Mouse (Mus musculus) neural tube, embryonic 13.5 days (tissue): ENCODE results near the gene AC131692.1. TPM values are rescaled to one million over a fixed set of nuclear protein-coding genes. Genes with fewer than 3 reads are reported as not detected.
"Not testable (repeated sequence)": the region's sequence is repeated elsewhere in the genome, so short reads cannot be mapped to it uniquely, and the experiment has no call there.

Experiments
- ATAC-seq: fragments of 200-750 bp; cut with Nextera tagmentation; 2 replicates; pipeline ENCODE4 v1.8.0; 2017; ENCODE audit warnings: low read depth, mild to moderate bottlenecking, moderate TSS enrichment, moderate library complexity
- H3K27ac ChIP-seq: fragments of 300-500 bp; sonication (generic); replicated peaks from 2 replicates; pipeline ENCODE4 v1.5.1; 2015; ENCODE audit warnings: moderate library complexity, mild to moderate bottlenecking, inconsistent platforms
- H3K27me3 ChIP-seq: fragments of 300-500 bp; sonication (generic); 2 replicates; pipeline ENCODE4 v1.6.1; 2015; ENCODE audit warnings: mild to moderate bottlenecking, inconsistent platforms
- H3K36me3 ChIP-seq: fragments of 300-500 bp; sonication (generic); 2 replicates; pipeline ENCODE4 v1.6.1; 2015; ENCODE audit warnings: mild to moderate bottlenecking, inconsistent platforms
- H3K4me1 ChIP-seq: fragments of 300-500 bp; sonication (generic); replicated peaks from 2 replicates; pipeline ENCODE4 v1.6.1; 2015; ENCODE audit warnings: inconsistent platforms
- H3K4me2 ChIP-seq: fragments of 300-500 bp; sonication (generic); 2 replicates; pipeline ENCODE4 v1.6.1; 2015; ENCODE audit warnings: inconsistent platforms, mild to moderate bottlenecking, moderate library complexity
- H3K4me3 ChIP-seq: fragments of 300-500 bp; sonication (generic); 2 replicates; pipeline ENCODE4 v1.5.1; 2015; ENCODE audit warnings: mild to moderate bottlenecking, inconsistent platforms
- H3K9ac ChIP-seq: fragments of 300-500 bp; sonication (generic); 2 replicates; pipeline ENCODE4 v1.6.1; 2015; ENCODE audit warnings: moderate library complexity, mild to moderate bottlenecking, inconsistent platforms
- H3K9me3 ChIP-seq: fragments of 300-500 bp; sonication (generic); 2 replicates; pipeline ENCODE4 v1.6.1; 2016; ENCODE audit warnings: inconsistent platforms
- WGBS: fragments of 180-500 bp; shearing (Covaris S2); methylation state at CpG from one replicate; pipeline ENCODE4 v1.1.7; 2015; 5-methylcytosine and 5-hydroxymethylcytosine counted together
- polyA plus RNA-seq: library from polyadenylated mRNA; unstranded; fragments of >200 nt; fragmentation: Nextera tagmentation; extraction: Ambion mirVana; gene quantifications from 2 replicates; pipeline ENCODE4 v1.2.1, GENCODE M21; 2015

AC131692.1 gene
- polyA plus RNA-seq, 1 experiment from 2014 or later, result not detected

DNA sequence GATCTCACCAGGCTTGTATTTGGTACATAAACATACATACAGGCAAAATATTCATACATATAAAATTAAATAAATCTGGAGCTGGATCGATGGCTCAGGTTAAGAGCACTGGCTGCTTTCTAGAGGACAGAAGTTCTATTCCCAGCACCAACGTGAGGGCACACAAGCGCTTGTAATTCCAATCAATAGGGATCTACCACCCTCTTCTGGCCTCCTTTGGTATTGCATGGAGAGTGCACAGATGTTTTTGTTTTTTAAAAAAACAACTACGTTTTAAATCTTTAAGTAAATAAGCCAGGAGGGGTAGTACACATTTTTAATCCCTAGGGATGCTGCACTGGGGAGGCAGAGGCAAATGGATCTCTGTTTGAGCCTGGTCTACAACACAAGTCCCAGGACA is 32.1 kb downstream of the AC131692.1 start:
- H3K9me3 ChIP-seq, result no peaks in the 10 kb centered on the region
- H3K27ac ChIP-seq, result no peak overlapping the region
- 22% methylated on average over 4 of the region's 4 CpGs for WGBS
- peaks cover 5% of the 10 kb centered on the region; the same call in 1 of the 2 replicates for H3K36me3 ChIP-seq
- ATAC-seq, result no peak
- H3K4me1 ChIP-seq, result peaks cover 14% of the 10 kb centered on the region
- H3K4me2 ChIP-seq, result no peak overlapping the region
- no peak overlapping the region for H3K9ac ChIP-seq
- H3K27me3 ChIP-seq, result no peaks in the 10 kb centered on the region
- H3K4me3 ChIP-seq, result no peak overlapping the region

DNA sequence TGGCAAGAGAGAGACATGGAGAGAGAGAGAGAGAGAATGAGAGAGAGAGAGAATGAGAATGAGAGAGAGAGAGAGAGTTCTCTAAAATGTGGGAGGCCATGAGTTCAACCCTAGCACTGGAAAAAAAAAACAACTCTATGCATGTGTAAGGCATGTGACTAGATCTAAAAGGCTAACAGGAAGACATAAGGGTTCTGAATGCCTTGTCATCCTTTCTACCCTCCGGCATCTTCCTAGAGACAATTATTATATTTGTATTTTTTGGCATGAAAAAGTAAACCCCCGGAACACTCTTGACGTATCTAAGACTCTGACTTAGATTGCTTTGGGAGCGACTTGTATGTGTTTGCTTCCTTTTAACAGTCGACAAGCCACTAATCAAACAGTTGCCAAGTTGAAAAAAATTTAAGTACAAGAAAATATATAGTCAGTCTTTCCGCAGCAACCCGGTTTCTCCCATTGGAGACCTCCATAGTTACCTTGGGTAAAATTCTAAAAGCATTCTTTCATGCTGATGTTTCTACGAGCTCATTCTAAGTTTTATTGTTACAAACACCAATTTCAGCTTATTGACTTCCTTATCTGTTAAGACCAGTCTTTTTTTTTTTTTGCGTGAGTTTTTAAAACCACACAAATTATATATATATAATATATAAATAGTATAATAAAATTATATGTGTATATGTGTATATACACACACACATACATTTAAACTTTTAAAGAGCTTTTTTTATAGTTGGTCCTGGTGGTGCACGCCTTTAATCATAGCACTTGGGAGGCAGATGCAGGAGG is 32.8 kb downstream of the AC131692.1 start:
- H3K4me3 ChIP-seq, result peak overlapping the region; percentile 55
- no peaks in the 10 kb centered on the region for H3K9me3 ChIP-seq
- WGBS, result 74% methylated on average over 10 of the region's 10 CpGs
- no peaks in the 10 kb centered on the region for H3K36me3 ChIP-seq
- peaks cover 14% of the 10 kb centered on the region for H3K4me1 ChIP-seq
- H3K4me2 ChIP-seq, result peak overlapping the region; percentile 55
- H3K27ac ChIP-seq, result peak overlapping the region; percentile 93
- H3K27me3 ChIP-seq, result no peaks in the 10 kb centered on the region
- ATAC-seq, result no peak
- peak overlapping the region; percentile 77 for H3K9ac ChIP-seq

DNA sequence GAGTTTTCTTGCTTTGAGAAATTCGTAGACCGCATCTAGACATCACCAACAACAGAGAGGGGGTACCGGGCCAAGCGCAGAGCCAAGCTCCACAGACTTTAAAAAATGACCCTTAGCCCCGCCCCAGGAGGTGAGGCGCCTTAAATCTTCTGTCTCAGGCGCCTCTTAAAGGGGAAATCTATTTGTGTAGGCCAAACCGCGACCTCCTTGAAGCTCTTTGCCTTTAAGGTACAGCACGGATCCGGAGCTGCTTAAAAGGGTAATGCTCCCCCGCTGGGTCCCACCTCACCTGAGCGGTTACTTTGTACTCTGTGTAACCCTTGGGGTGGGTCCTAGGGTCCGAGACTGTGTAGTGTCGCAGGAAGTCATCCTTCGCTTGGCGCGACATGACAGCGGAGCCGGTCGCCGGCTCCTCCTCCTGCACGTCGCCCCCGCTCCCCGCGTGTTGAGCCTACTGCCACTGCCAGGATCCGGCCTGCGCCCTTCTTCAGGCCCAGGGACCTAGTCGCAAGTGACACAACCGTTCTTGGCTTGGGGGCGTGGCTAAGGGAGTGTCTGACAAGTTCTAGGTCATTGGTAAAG is 33.6 kb downstream of the AC131692.1 start, which contains the start of gene Snx15:
Gene Snx15 (minus strand): TSS at position 545 of the 582 bp plus-strand sequence.
- under 1% methylated on average over 32 of the region's 32 CpGs for WGBS
- Histone ChIP-seq H3K27ac (peak within 1 kb of the TSS; percentile 93), H3K4me2 (peak within 1 kb of the TSS; percentile 55), H3K4me3 (peak within 1 kb of the TSS; percentile 55), H3K27me3 (no peaks in the 10 kb centered on the region), H3K36me3 (0 out of 2 replicates have a peak, but pooled peaks cover 5% of the 10 kb centered on the region), H3K4me1 (peaks cover 14% of the 10 kb centered on the region), H3K9me3 (no peaks in the 10 kb centered on the region), H3K9ac (peak within 1 kb of the TSS; percentile 77)
- peak; percentile 95 for ATAC-seq

DNA sequence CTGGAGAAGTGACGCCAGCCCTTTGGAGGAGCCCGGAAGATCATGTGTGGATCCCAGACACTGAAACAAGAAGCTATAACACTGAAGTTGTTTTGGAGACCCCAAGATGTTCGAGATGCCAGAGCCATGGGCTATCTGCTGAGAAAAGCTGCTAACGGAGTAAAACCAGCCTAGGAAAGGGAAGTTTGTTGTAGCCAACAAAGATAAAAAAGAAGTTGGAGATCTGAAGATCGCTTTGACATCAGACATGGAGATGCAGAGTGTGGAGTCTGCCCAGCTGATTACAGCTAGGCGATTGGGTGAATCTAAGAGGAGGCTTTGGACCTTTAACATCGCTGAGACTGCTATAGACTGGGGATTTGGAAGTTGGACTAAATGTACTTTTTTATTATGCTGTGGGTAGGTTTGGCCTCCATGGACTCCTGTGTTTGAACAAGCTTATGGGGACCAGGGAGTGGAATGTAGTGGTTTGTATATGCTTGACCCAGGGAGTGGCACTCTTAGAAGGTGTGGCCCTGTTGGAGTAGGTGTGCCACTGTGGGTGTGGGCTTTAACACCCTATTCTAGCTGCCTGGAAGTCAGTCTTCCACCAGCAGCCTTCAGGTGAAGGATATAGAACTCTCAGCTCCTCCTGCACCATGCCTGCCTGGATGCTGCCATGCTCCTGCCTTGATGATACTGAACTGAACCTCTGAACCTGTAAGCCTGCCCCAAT is 36.4 kb downstream of the AC131692.1 start:
- H3K36me3 ChIP-seq, result peaks cover 23% of the 10 kb centered on the region
- H3K4me3 ChIP-seq, H3K4me2 ChIP-seq, H3K4me1 ChIP-seq, H3K27ac ChIP-seq, H3K9ac ChIP-seq, H3K9me3 ChIP-seq, H3K27me3 ChIP-seq, ATAC-seq: not testable (repeated sequence)
- 76% methylated on average over 7 of the region's 7 CpGs for WGBS

DNA sequence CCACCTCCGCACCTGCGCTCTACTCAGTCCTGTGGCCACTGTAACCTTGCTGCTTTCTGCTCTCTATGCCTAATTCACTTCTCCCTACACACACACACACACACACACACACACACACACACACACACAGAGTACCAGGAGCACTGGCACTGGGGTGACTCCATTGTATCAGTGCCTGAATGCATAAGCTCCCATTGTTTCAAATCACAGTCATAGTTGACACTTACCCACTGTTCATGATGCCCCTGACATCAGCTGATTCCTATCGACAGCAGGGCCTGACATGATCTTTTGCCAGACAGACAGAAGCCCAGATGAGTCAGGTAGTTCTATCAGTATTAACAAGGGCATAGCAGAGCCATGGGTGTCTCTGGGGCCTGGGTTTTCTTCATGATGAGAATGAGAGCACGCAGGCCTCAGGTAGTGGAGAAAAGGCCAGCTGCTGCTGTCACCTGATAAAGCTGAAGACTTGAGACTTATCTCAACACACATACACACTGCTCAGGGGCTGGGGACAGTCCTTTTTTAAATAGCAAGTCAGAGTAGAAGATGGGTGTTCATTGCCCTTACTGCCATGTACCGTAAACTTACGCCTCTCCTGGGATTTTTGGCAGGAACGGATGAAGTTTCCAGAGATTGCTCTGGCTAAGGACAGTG is 38.1 kb downstream of the AC131692.1 start:
- 80% methylated on average over 7 of the region's 7 CpGs for WGBS
- Histone ChIP-seq H3K4me1 (peaks cover 6% of the 10 kb centered on the region), H3K27ac (no peak overlapping the region), H3K9ac (peak overlapping the region; percentile 47), H3K4me2 (no peak overlapping the region), H3K36me3 (peaks cover 40% of the 10 kb centered on the region), H3K27me3 (no peaks in the 10 kb centered on the region), H3K9me3 (no peaks in the 10 kb centered on the region), H3K4me3 (no peak overlapping the region)
- no peak for ATAC-seq

DNA sequence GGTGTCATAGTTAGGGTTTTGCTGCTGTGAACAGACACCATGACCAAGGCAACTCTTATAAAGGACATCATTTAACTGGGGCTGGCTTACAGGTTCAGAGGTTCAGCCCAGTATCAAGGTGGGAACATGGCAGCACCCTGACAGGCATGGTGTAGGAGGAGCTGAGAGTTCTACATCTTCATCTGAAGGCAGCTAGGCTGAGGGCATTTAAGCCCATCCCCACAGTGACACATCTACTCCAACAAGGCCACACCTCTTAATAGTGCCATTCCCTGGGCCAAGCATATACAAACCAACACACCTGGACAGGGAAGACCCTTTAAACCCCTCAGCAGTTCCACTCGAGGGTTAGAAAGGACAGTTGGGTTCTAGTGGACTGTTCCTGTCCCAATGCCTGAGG is 39.0 kb downstream of the AC131692.1 start:
- not testable (repeated sequence) for ATAC-seq, H3K9ac ChIP-seq, H3K4me3 ChIP-seq, H3K9me3 ChIP-seq, H3K4me1 ChIP-seq, H3K4me2 ChIP-seq, H3K27ac ChIP-seq, H3K27me3 ChIP-seq
- 48% methylated on average over 1 of the region's 1 CpGs for WGBS
- H3K36me3 ChIP-seq, result peaks cover 48% of the 10 kb centered on the region

DNA sequence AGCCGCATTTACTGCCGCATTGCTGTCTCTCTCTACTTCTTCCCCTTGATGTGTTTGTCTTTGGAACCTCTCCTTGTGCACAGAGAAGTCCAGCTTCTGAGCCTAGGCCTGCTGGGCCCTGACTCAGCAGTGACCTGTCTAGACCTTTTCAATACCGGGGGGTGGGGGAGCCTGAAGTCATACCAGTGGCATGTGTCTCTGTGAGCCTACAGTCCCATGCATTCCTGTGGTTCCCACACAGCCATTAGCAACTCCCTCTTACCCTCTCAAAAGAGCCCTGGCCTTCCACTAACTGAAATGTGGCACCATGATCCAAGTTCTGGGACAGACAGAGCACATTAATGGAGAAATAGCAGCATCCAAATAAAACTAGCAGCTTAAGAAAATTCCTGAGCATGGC is 42.2 kb downstream of the AC131692.1 start:
- WGBS, result 87% methylated on average over 3 of the region's 3 CpGs
- H3K4me3 ChIP-seq, result no peak overlapping the region
- H3K36me3 ChIP-seq, result peaks cover 48% of the 10 kb centered on the region

DNA sequence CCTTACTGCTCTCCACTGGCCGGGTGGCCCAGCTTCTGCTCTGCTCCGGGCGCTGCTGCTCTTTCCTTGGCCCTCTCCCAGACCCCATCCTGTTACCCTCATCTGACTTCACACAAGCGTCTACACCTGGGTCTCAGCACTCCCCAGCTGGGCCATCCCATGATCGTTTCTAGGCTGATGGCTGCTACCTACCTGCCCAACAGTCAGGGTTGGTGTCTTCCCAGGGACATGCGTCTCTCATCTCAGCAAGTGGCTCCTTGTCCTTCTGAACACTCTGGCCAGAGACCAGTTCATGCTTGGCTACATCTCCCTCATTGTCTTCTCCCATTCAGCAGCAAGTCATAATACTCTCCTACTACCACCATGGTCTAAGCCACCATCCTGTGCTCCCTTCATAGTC is 45.5 kb downstream of the AC131692.1 start:
- Histone ChIP-seq H3K27me3 (no peaks in the 10 kb centered on the region), H3K9ac (peak overlapping the region; percentile 84), H3K27ac (peak overlapping the region; percentile 96), H3K4me1 (peaks cover 19% of the 10 kb centered on the region), H3K36me3 (peaks cover 34% of the 10 kb centered on the region), H3K4me2 (peak overlapping the region; percentile 79), H3K9me3 (0 out of 2 replicates have a peak, but pooled peaks cover 8% of the 10 kb centered on the region), H3K4me3 (peak overlapping the region; percentile 60)
- WGBS, result 94% methylated on average over 6 of the region's 6 CpGs
- ATAC-seq, result no peak

More for the DNA sequence above, 42.2 kb downstream of the AC131692.1 start:
- Histone ChIP-seq H3K9ac (no peak overlapping the region), H3K4me2 (no peak overlapping the region), H3K27ac (no peak overlapping the region), H3K27me3 (no peaks in the 10 kb centered on the region), H3K9me3 (no peaks in the 10 kb centered on the region), H3K4me1 (peaks cover 11% of the 10 kb centered on the region)
- no peak for ATAC-seq

DNA sequence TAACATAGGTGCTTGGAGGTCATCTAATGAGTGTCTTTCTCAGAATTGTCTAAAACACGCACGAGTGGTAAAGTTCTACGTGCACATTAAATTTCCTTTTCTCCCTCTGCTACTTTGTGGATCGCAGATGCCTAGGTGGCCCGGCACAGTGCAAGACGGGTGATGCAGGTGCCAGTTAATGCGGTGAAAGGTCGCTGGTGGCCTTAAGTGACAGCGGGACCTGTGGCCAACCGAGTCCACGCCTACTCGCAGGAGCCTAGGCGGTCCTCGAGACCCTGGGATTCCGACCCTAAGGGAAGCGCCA is 46.1 kb downstream of the AC131692.1 start:
- 0 out of 2 replicates have a peak, but pooled peaks cover 8% of the 10 kb centered on the region for H3K9me3 ChIP-seq
- peak overlapping the region; percentile 96 for H3K27ac ChIP-seq
- H3K4me1 ChIP-seq, result peaks cover 19% of the 10 kb centered on the region
- peak overlapping the region; percentile 79 for H3K4me2 ChIP-seq
- H3K36me3 ChIP-seq, result peaks cover 28% of the 10 kb centered on the region
- H3K27me3 ChIP-seq, result no peaks in the 10 kb centered on the region
- WGBS, result 6% methylated on average over 16 of the region's 16 CpGs
- peak overlapping the region; percentile 84 for H3K9ac ChIP-seq
- ATAC-seq, result no peak
- peak overlapping the region; percentile 60 for H3K4me3 ChIP-seq

DNA sequence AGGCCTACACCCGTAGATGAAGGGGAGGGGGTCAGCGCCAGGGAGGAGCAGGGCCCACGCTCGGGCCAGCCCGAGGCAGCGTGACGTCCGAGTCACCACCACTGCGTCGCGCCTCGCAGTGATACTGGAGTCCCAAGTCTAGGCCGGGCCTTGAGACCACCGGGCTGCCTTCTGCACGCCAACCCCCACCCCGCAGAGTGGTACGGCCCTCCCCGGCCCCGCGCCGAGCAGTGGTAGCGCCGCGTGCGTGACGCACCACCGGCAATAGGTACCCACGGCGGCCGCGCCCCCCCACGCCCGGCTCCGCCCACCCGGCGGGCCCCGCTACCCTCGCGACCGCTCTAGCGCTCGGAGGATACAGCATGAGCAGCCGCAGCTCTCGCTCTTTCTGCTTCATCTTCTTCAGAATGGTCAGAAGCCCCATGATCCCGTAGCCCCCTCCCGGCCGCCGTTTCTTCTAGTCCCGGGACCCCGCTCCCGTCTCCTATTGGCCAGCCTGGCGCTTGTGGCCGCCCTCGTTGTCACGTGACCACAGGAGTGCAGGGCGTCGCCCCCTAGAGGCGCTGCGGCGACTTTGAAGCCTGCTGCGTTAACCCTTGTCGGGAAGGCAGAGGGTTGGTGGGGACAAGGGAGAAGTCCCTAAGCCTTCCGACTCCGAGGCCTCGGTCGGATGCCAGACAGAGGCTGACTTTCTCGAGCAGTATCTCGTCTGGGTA is 46.6 kb downstream of the AC131692.1 start, which contains the start of gene Batf2:
Gene Batf2 (plus strand): TSS at position 306 of the 716 bp plus-strand sequence.
- H3K4me2 ChIP-seq, result peak within 1 kb of the TSS; percentile 79
- peak within 1 kb of the TSS; percentile 96 for H3K27ac ChIP-seq
- H3K36me3 ChIP-seq, result peaks cover 23% of the 10 kb centered on the region
- peaks cover 19% of the 10 kb centered on the region for H3K4me1 ChIP-seq
- peak; percentile 94 for ATAC-seq
- H3K9ac ChIP-seq, result peak within 1 kb of the TSS; percentile 84
- H3K4me3 ChIP-seq, result peak within 1 kb of the TSS; percentile 60
- 0 out of 2 replicates have a peak, but pooled peaks cover 8% of the 10 kb centered on the region for H3K9me3 ChIP-seq
- H3K27me3 ChIP-seq, result no peaks in the 10 kb centered on the region
- under 1% methylated on average over 55 of the region's 68 CpGs for WGBS

DNA sequence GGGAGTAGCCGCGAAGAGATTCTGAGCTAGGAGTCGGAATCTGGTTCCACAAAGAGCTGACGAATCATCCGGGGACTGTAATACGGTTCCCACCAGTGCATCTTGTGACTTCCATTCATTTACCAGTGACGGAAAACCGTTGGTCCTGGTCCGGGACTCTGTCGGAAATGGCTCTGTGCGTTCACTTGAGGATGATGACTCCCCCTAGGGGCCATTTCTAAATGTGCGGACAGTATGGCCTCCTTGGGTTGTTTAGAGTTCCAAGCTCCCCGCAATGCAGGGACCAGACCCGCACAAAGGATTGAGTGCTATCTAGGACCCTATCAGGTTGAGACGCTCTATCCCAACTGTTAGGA is 47.2 kb downstream of the AC131692.1 start, which contains the start of gene Arl2:
Gene Arl2 (minus strand): TSS at position 155 of the 356 bp plus-strand sequence.
- H3K9me3 ChIP-seq, result 0 out of 2 replicates have a peak, but pooled peaks cover 8% of the 10 kb centered on the region
- H3K4me1 ChIP-seq, result peaks cover 19% of the 10 kb centered on the region
- H3K36me3 ChIP-seq, result peaks cover 18% of the 10 kb centered on the region
- under 1% methylated on average over 15 of the region's 15 CpGs for WGBS
- no peaks in the 10 kb centered on the region for H3K27me3 ChIP-seq
- peak; percentile 82 for ATAC-seq
- H3K9ac ChIP-seq, result peak within 1 kb of the TSS; percentile 84
- H3K27ac ChIP-seq, result peak within 1 kb of the TSS; percentile 96
- peak within 1 kb of the TSS; percentile 79 for H3K4me2 ChIP-seq
- peak within 1 kb of the TSS; percentile 60 for H3K4me3 ChIP-seq
